Mouse (Mus musculus): ENCODE measurements around the gene Hes2. TPM values are rescaled to one million over a fixed set of nuclear protein-coding genes. Genes with fewer than 3 reads are reported as not detected.

Gene Hes2
- polyA plus RNA-seq, 1 experiment from 2014 or later = not detected

DNA sequence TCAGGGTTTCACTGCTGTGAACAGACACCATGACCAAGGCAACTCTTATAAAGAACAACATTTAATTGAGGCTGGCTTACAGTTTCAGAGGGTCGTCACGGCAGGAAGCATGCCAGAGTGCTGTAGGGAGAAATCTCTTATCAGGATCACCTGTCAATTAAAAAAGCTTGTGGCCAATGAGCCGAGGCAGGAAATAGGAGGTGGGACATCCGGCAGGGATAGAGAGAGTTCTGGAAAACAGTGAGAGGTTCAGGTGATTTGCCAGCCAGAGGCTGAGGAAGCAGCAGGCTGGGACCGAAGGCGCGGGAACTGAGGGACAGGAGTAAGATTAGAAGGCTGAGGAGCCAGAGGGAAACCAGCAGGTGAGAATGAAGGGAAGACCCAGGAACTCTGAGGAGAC lies 10.4 kb downstream of the Hes2 start:
- 0 out of 2 replicates have a peak, but pooled peaks cover 7% of the 10 kb centered on the region for H3K4me1 ChIP-seq
- H3K4me2 ChIP-seq = no peak overlapping the region
- H3K4me3 ChIP-seq = no peak overlapping the region
- no peaks in the 10 kb centered on the region for H3K9me3 ChIP-seq (replicated peaks)
- H3K36me3 ChIP-seq (ENCODE audit: poor library complexity, severe bottlenecking) = no peaks in the 10 kb centered on the region
- no peak overlapping the region for H3K9ac ChIP-seq
- no peak for ATAC-seq
- no peak overlapping the region for H3K27ac ChIP-seq
- WGBS = 88% methylated on average over 7 of the region's 7 CpGs
- H3K27me3 ChIP-seq = peaks cover 30% of the 10 kb centered on the region

DNA sequence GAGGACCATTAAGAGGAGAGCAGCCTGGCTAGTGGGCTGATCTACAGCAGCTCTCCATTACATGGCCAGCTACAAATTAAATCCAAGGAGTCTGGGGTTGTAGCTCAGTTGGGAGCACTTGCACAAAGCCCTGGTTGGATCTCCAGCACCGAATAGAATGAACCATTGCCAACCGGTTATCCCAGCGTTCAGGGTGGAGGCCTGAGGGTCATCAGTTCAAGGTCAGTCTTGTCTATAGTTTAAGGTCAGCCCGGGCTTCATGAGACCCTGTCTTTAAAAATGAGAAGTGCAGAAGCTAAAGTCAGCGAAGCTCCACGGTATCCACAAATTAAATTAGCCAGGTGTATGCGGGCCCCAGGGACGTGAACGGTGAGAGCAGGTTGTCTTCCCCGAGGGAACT lies 11.6 kb downstream of the Hes2 start:
- 83% methylated on average over 10 of the region's 10 CpGs for WGBS
- H3K9ac ChIP-seq = no peak overlapping the region
- no peak overlapping the region for H3K4me3 ChIP-seq
- H3K4me2 ChIP-seq = no peak overlapping the region
- H3K27me3 ChIP-seq = peaks cover 35% of the 10 kb centered on the region
- ATAC-seq = no peak
- no peaks in the 10 kb centered on the region for H3K36me3 ChIP-seq (ENCODE audit: poor library complexity, severe bottlenecking)
- H3K27ac ChIP-seq = no peak overlapping the region
- H3K4me1 ChIP-seq = 0 out of 2 replicates have a peak, but pooled peaks cover 7% of the 10 kb centered on the region
- H3K9me3 ChIP-seq (replicated peaks) = no peaks in the 10 kb centered on the region

DNA sequence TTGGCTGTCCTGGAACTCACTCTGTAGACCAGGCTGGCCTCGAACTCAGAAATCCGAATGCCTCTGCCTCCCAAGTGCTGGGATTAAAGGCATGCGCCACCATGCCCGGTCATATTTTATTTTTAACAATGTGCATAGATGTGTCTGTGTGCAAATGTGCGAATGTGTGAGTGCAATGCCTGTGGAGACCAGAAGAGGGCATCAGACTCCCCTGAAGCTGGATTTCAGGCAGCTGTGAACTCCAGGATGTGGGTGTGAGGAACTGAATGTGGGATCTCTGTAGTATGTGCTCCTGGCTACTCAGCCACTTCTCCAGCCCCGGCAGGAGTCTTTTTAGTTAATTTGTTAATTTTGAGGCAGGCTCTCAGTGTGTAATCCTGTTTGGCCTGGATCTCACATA lies 12.9 kb downstream of the Hes2 start:
- H3K4me3 ChIP-seq = no peak overlapping the region
- peaks cover 35% of the 10 kb centered on the region for H3K27me3 ChIP-seq
- no peak overlapping the region for H3K9ac ChIP-seq
- ATAC-seq = no peak
- no peaks in the 10 kb centered on the region for H3K36me3 ChIP-seq (ENCODE audit: poor library complexity, severe bottlenecking)
- H3K4me1 ChIP-seq = 0 out of 2 replicates have a peak, but pooled peaks cover 7% of the 10 kb centered on the region
- H3K9me3 ChIP-seq (replicated peaks) = no peaks in the 10 kb centered on the region
- 81% methylated on average over 6 of the region's 6 CpGs for WGBS
- no peak overlapping the region for H3K27ac ChIP-seq
- H3K4me2 ChIP-seq = no peak overlapping the region

DNA sequence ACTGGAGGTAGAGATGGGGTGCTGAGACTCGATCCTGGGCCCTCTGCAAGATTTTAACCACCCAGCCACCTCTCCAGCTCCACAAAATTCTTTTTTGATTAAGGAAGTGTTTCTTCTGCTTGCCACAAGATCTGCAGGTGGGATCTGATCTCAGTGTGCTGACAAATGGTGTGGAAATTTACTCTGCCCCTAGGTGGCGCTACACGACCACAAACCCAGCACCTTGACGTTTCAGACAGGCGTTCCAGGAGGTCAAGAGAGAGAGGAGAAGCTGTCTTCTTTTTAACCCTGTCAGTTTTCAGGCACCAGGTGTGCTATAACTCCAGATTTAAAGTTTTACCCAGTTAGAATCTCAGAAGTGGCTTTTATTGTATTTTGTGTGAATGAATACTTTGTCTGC lies 14.4 kb downstream of the Hes2 start:
- Histone ChIP-seq H3K27me3 (peaks cover 44% of the 10 kb centered on the region), H3K27ac (no peak overlapping the region), H3K36me3 (ENCODE audit: poor library complexity, severe bottlenecking) (no peaks in the 10 kb centered on the region), H3K4me3 (no peak overlapping the region), H3K9ac (no peak overlapping the region), H3K4me2 (no peak overlapping the region), H3K9me3 (replicated peaks) (no peaks in the 10 kb centered on the region), H3K4me1 (0 out of 2 replicates have a peak, but pooled peaks cover 4% of the 10 kb centered on the region)
- ATAC-seq = no peak
- whole genome bisulfite sequencing = 3% methylated on average over 5 of the region's 5 CpGs

DNA sequence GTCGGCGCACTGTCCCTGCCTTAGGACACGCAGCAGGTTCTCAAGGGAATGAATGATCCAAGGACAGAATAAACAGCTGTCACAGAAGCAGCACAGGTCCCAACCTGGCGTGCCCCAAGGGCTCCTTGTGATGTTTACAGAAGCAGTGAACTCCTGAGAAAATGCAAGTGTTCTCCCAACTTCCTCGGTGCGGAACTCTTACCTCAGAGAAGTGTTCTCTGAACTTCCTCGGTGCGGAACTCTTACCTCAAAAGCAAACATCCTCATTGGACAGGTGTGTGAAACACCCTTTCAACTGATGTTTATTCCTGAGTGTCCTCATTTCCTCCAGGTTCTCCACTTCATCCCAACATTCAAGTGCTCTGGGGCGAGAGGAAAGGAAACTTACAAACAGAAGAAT lies 15.3 kb downstream of the Hes2 start:
- no peaks in the 10 kb centered on the region for H3K36me3 ChIP-seq (ENCODE audit: poor library complexity, severe bottlenecking)
- peaks cover 6% of the 10 kb centered on the region for H3K4me1 ChIP-seq
- 90% methylated on average over 9 of the region's 9 CpGs for WGBS
- no peak for ATAC-seq
- H3K4me3 ChIP-seq = no peak overlapping the region
- H3K27me3 ChIP-seq = peaks cover 44% of the 10 kb centered on the region
- no peaks in the 10 kb centered on the region for H3K9me3 ChIP-seq (replicated peaks)
- no peak overlapping the region for H3K4me2 ChIP-seq
- H3K27ac ChIP-seq = no peak overlapping the region
- H3K9ac ChIP-seq = no peak overlapping the region

DNA sequence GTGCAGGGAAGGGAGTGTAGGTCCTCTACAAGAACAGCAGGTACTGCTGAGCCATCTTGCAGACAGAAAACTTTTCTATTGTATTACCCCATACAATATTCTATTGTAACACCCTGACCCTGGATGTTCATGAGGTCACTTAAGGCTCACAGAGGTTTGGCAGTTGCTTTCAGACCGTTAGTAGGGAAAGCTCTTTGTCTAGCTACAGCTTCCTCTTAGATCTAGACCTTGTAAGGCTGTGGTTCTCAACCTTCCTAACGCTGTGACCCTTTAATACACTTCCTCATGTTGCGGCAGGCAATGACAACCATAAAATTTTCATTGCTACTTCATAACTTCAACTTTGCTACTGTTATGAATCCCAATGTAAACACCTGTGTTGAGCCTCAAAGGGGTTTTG lies 18.0 kb downstream of the Hes2 start:
- 75% methylated on average over 3 of the region's 3 CpGs for WGBS
- Histone ChIP-seq H3K9me3 (replicated peaks) (no peaks in the 10 kb centered on the region), H3K27me3 (peaks cover 26% of the 10 kb centered on the region), H3K4me3 (no peak overlapping the region), H3K27ac (no peak overlapping the region), H3K36me3 (ENCODE audit: poor library complexity, severe bottlenecking) (no peaks in the 10 kb centered on the region), H3K4me1 (peaks cover 14% of the 10 kb centered on the region), H3K9ac (no peak overlapping the region), H3K4me2 (0 out of 2 replicates have a peak overlapping the region, but pooled peaks have one; percentile 99)
- ATAC-seq = no peak

DNA sequence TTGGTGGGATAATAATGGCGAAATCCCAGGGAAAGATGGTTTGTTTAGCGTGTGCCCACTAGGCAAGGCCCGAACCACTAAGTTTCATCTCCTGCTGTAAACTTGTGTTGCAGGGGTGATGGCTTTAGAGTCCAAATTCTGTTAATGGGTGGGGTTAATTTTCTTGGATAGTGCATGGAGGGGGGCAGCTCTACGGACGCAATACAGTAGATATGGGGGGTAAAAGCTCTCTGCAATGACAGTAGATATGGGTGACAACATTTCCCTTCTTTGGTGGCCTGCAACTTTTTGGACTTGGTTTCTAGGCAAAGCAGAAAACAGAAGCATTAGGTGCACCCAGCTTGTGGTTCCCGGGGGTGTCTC lies 18.5 kb downstream of the Hes2 start:
- Histone ChIP-seq H3K4me1 (peaks cover 14% of the 10 kb centered on the region), H3K27me3 (peaks cover 26% of the 10 kb centered on the region), H3K9me3 (replicated peaks) (no peaks in the 10 kb centered on the region), H3K36me3 (ENCODE audit: poor library complexity, severe bottlenecking) (no peaks in the 10 kb centered on the region), H3K4me2 (peak overlapping the region; percentile 99), H3K4me3 (peak overlapping the region; percentile 73), H3K9ac (peak overlapping the region; percentile 82), H3K27ac (no peak overlapping the region)
- ATAC-seq = no peak
- 69% methylated on average over 6 of the region's 6 CpGs for WGBS

DNA sequence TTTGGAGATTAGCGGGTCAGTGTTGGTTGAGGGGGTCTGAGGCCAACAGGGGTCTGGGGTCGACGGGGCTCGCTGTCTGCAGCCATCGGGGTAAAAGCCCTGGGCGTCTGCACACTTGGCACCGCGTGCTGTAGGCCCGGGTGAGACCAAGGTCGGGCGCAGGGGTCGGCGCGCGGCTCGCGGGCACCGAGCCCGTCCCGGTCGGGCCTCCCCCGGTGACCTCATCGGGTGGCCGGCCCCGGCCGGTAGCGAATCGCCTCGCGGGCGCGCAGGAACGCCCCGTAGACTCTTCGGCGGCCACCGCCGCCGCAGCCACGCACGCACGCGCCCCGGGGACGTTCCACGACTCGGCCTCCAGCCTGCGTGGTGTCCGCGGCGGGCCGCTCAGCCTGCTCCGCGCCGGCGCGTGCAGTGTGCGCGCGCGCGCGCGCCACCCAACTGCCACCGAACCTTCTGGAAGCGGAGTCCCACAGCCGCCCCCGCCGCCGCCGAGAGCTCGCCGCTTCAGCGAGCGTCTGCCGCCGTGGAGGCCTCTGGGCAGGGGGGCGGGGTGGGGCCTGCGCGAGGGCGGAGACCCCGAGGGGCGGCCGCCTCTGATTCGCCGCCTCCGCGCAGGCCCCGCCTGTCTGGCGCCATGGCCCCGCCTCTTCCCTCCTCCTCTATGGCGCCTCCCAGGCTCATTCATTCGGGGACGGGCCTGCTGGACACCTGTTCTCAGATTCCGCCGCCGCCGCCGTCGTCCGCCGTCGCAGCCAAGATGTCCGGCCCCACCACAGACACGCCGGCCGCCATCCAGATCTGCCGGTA lies 19.1 kb downstream of the Hes2 start, which contains the start of gene Acot7:
TSS of gene Acot7 (plus strand) at position 598 of the 807 bp plus-strand sequence.
- H3K4me1 ChIP-seq = peaks cover 14% of the 10 kb centered on the region
- H3K27me3 ChIP-seq = peaks cover 26% of the 10 kb centered on the region
- H3K9me3 ChIP-seq (replicated peaks) = no peaks in the 10 kb centered on the region
- under 1% methylated on average over 68 of the region's 108 CpGs for WGBS
- ATAC-seq = peak; percentile 97
- H3K4me2 ChIP-seq = peak within 1 kb of the TSS; percentile 99
- no peaks in the 10 kb centered on the region for H3K36me3 ChIP-seq (ENCODE audit: poor library complexity, severe bottlenecking)
- H3K4me3 ChIP-seq = peak within 1 kb of the TSS; percentile 73
- peak within 1 kb of the TSS; percentile 41 for H3K27ac ChIP-seq
- H3K9ac ChIP-seq = peak within 1 kb of the TSS; percentile 82

DNA sequence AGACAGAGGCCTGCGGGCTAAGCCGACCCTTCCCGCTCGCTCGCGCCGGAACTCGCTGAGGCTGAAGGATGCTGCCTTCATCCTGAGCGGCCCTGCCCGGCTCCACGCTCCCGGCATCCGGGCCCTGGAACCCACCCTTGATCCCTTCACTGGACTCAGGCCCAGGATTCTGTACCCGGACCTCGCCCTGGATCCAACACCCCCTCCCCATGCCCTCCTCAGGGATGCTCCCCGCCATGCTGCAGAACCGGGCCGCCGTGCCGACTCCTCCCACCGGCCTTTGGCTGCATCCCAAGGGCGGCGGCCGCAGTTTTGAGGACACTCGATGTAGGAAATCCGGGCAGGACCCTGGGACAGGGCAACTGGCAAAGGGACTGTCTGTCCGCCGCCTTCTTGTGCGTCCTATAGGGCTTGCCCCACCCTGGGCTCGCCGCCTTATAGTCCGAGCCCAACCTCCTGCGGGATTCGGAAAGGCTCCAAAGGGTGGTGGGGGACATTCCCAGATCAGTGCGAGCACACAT lies 19.7 kb downstream of the Hes2 start:
- Histone ChIP-seq H3K4me2 (peak overlapping the region; percentile 99), H3K36me3 (ENCODE audit: poor library complexity, severe bottlenecking) (no peaks in the 10 kb centered on the region), H3K27me3 (peaks cover 26% of the 10 kb centered on the region), H3K9ac (peak overlapping the region; percentile 82), H3K4me1 (peaks cover 14% of the 10 kb centered on the region), H3K9me3 (replicated peaks) (no peaks in the 10 kb centered on the region), H3K4me3 (peak overlapping the region; percentile 73), H3K27ac (peak overlapping the region; percentile 38)
- 1% methylated on average over 35 of the region's 35 CpGs for WGBS
- peak; percentile 73 for ATAC-seq

DNA sequence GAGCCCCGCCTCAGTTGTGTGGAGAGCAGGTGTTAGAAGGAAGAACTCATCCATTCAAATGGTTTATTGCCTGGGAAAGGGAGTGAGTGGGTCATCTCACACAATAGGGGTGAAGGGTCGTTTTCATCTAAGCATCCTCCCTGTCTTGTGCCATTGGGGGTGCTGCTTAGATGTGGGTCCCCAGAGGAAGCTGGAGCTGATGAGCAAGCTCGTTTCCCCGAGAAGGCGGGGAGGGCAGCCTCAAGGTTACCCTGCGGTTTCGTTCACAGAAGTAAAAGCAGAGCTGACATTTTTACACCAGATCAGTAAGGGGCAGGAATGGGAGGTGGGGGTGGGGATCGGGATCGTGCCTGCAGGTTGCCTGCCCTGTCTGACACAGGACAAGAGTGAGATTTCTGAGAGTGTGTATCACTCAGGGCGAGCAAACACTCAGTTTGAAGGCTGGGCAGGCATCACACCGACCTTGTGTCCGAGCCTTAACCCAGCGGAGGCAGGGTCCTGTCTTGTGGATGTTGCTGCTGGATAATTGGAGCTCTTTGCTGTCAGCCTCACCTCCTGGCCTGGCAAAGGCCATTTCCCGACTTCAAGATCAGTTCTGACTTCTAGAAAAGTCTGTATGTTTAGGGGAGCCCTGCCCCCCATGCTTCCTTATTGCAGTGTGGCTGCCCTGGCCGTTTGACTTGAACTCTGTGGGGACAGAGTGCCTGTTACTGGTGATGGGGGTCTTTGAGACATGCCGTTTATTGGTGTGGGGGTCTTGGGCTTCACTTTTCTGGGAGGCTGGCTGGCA lies 20.4 kb downstream of the Hes2 start:
- H3K27me3 ChIP-seq = peaks cover 21% of the 10 kb centered on the region

DNA sequence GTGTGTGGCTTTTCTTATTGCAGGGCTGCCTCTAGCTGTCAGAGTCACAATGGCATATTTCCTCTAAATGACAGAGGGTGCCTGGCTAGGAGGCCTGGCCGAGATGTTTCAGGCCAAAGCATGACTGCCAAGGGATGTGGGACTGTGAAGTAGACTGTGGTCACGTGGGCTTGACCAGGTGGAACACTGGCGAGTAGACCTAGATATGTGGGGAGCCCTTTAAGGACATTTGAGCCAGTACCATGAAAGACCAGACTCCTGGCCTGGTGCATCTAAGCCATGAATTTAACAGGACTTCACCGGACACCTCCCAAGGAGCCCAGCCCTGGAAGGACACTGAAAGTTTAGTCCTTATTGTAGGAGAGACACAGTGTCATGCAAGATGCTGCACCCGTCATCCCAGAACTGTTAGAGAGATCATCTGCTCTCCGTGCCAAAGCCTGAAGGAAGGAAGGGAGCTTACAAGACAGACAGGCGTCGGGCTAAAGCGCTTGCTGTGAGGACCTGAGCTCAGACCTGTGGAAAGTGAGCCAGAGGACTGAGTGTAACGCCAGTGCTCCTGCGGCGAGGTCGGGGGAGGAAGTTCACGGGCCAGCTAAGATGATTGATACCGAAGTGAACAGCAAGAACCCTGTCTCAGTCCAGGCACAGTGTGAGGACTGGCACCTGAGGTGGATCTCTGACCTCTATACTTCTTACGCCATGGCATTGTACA lies 21.4 kb downstream of the Hes2 start:
- no peak overlapping the region for H3K27ac ChIP-seq
- no peak overlapping the region; the same call in 1 of the 2 replicates for H3K4me3 ChIP-seq
- 90% methylated on average over 16 of the region's 16 CpGs for WGBS
- H3K36me3 ChIP-seq (ENCODE audit: poor library complexity, severe bottlenecking) = no peaks in the 10 kb centered on the region
- H3K4me2 ChIP-seq = peak overlapping the region; percentile 99; the same call in 1 of the 2 replicates
- H3K9ac ChIP-seq = no peak overlapping the region
- peaks cover 13% of the 10 kb centered on the region for H3K27me3 ChIP-seq
- H3K4me1 ChIP-seq = peaks cover 23% of the 10 kb centered on the region
- H3K9me3 ChIP-seq (replicated peaks) = no peaks in the 10 kb centered on the region
- ATAC-seq = no peak

More for the DNA sequence above, 20.4 kb downstream of the Hes2 start:
- Histone ChIP-seq H3K4me1 (peaks cover 14% of the 10 kb centered on the region), H3K9ac (peak overlapping the region; percentile 82), H3K4me2 (peak overlapping the region; percentile 99), H3K9me3 (replicated peaks) (no peaks in the 10 kb centered on the region), H3K4me3 (peak overlapping the region; percentile 73), H3K27ac (no peak overlapping the region), H3K36me3 (ENCODE audit: poor library complexity, severe bottlenecking) (no peaks in the 10 kb centered on the region)
- 24% methylated on average over 16 of the region's 16 CpGs for WGBS
- ATAC-seq = no peak

All from forebrain, embryonic 13.5 days (tissue).